Mouse (Mus musculus) embryonic stem cell, embryonic (primary cell): ENCODE data around the gene R3hcc1l.

Experiments used
- CTCF ChIA-PET, 4 experiments: fragments of 300-600 bp in 2 of 4; fragments of 350-600 bp in 2 of 4; sonication (Branson Sonifier 250); formaldehyde crosslinking; loops; one replicate each; lab custom pipeline; 2022; ENCODE audit warnings: inconsistent platforms in 2 of 4; lab: Charles Lee
- POLR2A ChIA-PET, 4 experiments: fragments of 300-600 bp in 2 of 4; fragments of 350-600 bp in 2 of 4; sonication (Branson Sonifier 250); formaldehyde crosslinking; loops; one replicate each; lab custom pipeline; 2022; ENCODE audit warnings: antibody characterized with exemption in 4 of 4, inconsistent platforms in 1 of 4; lab: Charles Lee

Gene R3hcc1l

DNA sequence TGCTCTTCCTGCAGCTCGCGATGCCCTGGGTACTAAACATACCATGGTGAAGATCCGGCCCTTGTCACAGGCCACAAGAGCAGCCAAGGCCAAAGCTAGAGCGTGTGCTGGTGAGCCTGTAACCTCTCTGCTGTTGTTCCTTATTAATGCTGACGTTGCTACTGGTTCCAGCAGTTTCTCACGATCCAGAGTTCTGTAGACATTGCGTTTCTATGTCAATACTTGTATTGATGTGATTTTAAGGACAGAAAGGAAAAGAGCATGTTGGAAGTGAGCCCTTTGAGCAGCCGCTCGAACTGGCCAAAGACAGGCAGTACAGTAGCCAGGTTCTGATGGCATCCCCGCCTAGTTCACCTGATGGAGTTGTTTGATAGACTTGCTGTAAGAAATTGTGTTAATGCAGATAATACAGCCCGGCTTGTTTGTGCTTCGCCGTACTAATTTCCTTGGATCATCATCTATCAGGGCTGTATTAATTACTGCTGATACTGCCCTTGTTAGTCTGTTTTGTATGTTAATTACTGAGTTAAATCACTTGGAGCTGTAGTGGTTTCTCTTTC is 64.3 kb downstream of the R3hcc1l start:
- CTCF ChIA-PET: interaction anchor here in 1 of 4 experiments (0.7 kb wide), 1 partner anchor 141 kb away, joined by 3 read pairs; no protein-coding TSS in a partner anchor
- POLR2A ChIA-PET: interaction anchor here in 1 of 4 experiments (1.0 kb wide), 1 partner anchor 14 kb away, joined by 3 read pairs; no protein-coding TSS in a partner anchor

DNA sequence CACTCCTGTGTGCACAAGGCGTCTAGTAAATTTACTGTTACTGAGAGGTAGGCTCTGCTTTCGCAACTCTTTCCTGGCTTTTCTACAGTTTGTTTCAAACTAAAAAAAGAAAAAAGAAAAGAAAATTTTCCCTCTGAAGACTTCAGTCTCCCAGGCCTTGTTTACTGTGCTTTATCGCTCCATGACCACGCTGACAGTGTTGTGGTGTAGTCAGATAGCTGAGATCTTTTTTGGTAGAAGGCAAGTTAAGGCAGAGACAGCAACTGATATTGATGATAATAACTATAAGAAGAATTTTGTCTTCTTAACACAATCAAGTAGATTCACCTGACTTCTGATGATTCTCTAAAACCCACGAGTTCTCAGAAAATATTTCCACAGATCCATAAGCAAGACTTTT is 65.1 kb downstream of the R3hcc1l start:
- CTCF ChIA-PET: interaction anchor here in 1 of 4 experiments (1.2 kb wide), 1 partner anchor 71 kb away, joined by 6 read pairs; no protein-coding TSS in a partner anchor
- POLR2A ChIA-PET: interaction anchor here in 1 of 4 experiments (1.2 kb wide), 1 partner anchor 206 kb away, joined by 3 read pairs; no protein-coding TSS in a partner anchor

DNA sequence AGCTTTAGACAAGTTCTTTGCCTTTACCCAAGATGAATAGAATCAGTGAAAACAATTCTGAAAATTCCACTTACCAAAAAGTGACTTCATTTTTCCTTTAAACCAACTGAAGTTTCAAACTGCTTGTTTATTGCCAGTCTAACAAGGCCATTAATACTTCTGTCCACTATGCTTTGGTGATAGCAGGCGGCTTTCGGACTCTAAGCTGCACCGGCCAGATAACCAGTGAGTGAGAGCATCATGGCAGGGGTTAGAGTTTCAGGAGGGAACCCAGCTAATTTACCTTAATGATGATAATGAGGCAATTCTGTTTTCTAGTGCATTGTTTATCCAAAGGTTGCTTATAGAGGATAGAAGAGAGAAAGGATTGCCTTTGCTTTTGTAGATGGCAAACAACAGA is 65.6 kb downstream of the R3hcc1l start:
- ChIA-PET POLR2A (interaction anchor here in 1 of 4 experiments (0.6 to 1.2 kb wide), 2 partner anchors 206 to 493 kb away, joined by 3 to 6 read pairs; no protein-coding TSS in a partner anchor), CTCF (interaction anchor here in 2 of 4 experiments (0.6 to 1.2 kb wide), 3 partner anchors 71 to 796 kb away, joined by 3 to 6 read pairs (median 3); no protein-coding TSS in a partner anchor)

DNA sequence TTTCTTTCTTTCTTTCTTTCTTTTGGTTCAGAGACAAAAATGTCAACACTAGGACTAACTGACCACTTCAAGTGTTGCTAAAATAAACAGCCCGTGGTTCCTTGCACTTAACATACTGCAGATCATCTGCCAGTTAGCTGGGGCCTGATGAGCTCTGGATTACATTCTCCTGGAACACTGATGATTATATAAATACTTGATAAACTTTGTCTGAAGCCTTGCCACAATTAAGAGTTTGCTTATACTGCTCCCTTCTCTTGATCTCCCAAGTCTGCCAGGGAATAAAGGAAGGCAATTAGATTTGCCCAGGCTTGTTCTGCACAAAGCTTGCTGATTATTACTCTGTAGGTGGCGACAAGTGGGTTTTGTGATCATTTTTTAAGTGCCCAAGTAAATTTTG is 69.1 kb downstream of the R3hcc1l start:
- CTCF ChIA-PET: no interaction called here
- POLR2A ChIA-PET: no interaction called here

DNA sequence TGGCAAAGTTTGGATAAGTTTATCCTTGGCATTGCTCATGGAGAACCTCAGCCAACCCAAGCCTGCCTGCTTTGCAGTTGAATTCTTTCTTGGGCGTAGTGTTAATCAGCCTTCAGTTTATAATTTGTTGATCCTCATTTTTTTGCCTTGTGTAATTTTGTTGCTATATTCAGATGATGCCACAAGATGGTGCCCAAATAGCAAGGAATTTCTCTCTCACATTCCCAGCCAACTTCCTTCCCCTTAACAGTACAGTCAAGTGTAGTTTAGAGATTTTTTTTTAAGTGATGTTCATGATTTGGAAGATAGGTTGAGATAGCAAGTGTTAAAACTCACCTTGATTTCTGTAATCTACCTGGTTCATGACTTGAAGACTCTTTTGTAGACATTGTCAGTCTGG is 70.7 kb downstream of the R3hcc1l start:
- POLR2A ChIA-PET: interaction anchor here in 1 of 4 experiments (0.6 kb wide), 1 partner anchor 86 kb away, joined by 3 read pairs; no protein-coding TSS in a partner anchor
- CTCF ChIA-PET: no interaction called here

DNA sequence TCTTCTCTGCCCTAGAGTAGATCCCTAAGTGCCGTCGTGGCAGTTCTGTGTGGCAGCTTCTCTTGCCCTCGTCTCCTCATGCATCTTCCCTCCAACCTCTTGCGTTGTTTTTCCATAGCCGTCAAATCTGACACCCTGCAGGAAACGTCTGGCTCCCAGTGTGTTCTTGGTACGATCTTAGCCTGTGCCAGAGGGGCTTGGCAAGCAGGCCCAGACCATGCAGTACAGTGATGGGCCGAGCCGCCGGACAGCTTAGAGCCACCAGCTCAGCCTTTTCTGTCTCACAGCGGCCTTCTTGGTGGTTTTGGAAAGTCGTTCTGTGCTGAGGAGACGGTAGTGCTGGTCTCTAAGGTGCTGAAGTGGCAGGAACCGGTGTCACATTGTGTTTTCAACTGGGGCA is 73.0 kb downstream of the R3hcc1l start:
- POLR2A ChIA-PET: interaction anchor here in 1 of 4 experiments (1.0 to 1.5 kb wide), 2 partner anchors 13 to 21 kb away, joined by 3 read pairs; partner anchors contain the start of gene Loxl4
- CTCF ChIA-PET: no interaction called here

DNA sequence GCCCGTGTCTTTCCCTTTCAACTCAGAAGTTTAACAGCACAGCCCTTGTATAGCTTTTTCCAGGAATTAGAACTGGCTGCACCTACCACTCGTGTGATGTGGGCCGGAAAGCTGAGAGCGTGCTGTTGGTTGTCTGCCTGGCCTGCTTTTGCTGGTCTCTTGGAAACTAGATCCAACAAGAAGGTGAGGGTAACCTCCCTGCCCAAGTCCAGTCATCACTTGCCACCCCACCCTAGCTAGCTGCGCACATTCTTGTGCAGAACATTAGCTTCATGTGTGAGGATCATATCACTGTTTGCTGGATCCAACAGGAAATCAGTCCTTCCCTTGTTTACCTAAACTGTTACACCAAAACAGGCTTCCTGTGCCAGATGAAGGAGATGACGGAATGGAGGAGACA is 74.9 kb downstream of the R3hcc1l start:
- ChIA-PET POLR2A (interaction anchor here in 2 of 4 experiments (0.8 to 1.6 kb wide), 2 partner anchors 11 to 20 kb away, joined by 4 read pairs; partner anchors contain the start of gene Loxl4 (in 1 of the 2)), CTCF (no interaction called here)

DNA sequence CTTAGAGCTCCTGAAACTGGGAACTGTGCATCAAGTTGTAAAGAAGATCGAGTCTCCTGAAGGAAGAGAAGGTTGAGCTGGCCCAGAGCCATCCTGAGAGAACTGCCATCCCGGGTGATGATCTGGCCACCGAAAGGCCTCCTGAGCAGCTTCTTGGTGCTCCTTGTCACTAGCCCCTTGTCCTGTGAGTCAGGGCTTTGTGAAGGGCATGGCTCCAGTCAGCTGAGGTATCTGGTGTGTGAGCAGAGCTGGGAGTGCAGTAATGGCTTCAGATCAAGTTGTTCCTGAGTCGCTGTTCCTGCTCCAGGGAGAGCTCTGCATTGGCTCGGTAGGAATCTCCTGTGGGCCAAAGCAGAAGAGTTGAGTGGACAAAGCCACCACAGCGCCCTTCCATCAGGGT is 76.5 kb downstream of the R3hcc1l start:
- POLR2A ChIA-PET: interaction anchor here in 3 of 4 experiments (0.9 to 1.6 kb wide), 4 partner anchors 9 to 19 kb away, joined by 3 to 4 read pairs (median 4); no protein-coding TSS in a partner anchor
- CTCF ChIA-PET: interaction anchor here in 3 of 4 experiments (0.7 to 1.3 kb wide), 3 partner anchors 10 to 299 kb away, joined by 3 to 12 read pairs (median 4); no protein-coding TSS in a partner anchor

DNA sequence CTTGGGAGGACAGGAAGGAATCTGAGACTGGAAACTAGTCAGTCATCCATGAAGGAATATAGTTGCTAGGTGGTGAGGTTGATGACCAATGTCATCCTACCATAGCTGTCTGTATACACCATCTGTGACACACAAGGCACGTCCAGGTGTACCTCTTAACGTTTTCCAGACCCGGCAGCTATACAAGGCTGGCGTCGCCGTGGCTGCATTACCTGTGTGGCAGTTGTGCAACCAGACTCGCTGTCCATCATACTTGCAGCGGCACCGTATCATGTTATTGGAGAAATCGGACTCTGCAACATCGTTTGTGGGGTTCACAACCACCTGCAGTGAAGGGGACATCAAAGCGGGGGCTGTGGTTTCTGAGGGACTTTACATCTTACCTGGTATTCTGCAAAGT is 78.7 kb downstream of the R3hcc1l start:
- CTCF ChIA-PET: no interaction called here
- POLR2A ChIA-PET: interaction anchor here in 2 of 4 experiments (0.6 to 1.1 kb wide), 3 partner anchors 15 to 1765 kb away, joined by 3 read pairs; no protein-coding TSS in a partner anchor

DNA sequence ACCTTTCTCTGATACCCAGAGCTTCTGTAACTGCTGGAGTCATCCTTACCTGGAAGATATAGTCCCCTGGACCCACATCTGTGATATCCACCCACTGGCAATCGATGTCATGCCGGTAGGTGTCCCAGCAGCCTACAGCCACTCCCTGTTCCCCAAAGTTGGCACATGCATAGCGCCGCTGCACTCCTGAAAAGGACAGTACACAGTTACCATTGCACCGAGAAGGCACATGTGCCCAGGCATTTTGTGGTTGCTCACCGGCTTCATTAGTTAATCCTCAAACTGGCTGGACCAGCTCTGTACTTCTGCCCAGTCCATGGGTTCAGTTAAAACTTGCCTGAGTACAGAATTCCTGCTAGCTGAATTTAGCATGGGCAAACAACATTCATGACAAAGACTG is 79.3 kb downstream of the R3hcc1l start:
- ChIA-PET POLR2A (interaction anchor here in 1 of 4 experiments (1.1 kb wide), 1 partner anchor 16 kb away, joined by 3 read pairs; no protein-coding TSS in a partner anchor), CTCF (no interaction called here)

DNA sequence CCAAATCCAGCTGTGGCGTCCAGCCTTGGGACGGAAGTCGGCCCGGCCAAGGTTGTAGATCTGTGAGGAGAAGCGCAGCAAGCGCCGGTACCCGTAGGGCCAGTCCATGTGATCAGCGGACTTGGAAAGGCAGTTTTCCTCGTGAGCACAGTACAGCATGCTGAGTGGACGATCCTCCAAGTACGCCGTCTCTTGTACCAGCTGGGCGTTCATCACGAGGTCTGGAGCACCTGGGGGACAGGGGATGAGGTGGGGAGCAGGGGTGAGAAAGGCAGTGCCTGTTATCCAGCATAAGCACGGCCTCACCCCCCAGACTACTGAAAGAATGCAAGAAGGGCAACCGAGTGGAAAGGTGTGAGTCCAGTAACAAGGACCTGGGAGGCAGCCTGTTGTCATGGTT is 81.3 kb downstream of the R3hcc1l start:
- CTCF ChIA-PET: no interaction called here
- POLR2A ChIA-PET: interaction anchor here in 1 of 4 experiments (0.8 kb wide), 1 partner anchor 13 kb away, joined by 3 read pairs; the partner anchor contains the start of gene Loxl4

DNA sequence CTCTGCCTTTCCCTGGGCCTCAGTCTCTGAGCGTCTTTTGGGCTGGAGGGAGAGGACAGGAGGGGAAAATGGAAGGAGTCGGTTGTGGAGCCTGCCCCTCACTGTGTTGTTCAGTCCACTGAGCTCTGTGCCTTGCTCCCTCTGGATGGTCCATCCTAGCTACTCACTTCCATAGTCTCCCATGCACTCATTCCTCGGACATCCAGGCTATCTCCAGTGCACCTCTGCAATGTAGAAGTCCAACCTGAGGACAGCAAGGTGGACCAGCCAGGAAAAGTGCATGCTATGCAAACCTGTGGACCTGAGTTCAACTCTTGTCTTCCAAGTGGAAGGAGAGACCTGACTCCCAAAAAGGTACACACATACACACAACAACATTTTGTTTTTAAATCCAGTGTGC is 82.0 kb downstream of the R3hcc1l start:
- ChIA-PET POLR2A (interaction anchor here in 2 of 4 experiments (0.8 kb wide), 2 partner anchors 12 to 618 kb away, joined by 3 read pairs; partner anchors contain the start of gene Loxl4 (in 1 of the 2)), CTCF (no interaction called here)

DNA sequence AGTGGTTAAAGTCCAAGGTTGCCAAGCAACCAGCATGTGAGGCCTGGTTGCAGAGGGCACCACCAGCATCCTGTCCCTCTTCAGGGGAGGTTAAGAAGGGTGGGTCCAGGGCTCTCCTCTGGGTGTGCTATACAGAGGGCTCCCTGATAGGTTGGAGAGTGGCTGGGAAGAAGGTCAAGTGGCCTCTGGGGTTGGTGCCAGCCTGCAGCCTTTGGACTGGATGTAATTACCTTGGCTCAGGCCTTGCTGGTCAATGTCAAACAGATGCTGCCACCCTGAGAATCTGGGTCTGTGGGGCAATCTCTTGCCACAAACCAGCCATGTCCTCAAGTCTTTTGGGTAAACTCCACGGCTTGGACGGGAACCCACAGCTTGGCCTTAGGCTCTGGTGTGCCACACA is 82.9 kb downstream of the R3hcc1l start:
- ChIA-PET CTCF (no interaction called here), POLR2A (interaction anchor here in 1 of 4 experiments (0.8 kb wide), 1 partner anchor 619 kb away, joined by 3 read pairs; no protein-coding TSS in a partner anchor)

DNA sequence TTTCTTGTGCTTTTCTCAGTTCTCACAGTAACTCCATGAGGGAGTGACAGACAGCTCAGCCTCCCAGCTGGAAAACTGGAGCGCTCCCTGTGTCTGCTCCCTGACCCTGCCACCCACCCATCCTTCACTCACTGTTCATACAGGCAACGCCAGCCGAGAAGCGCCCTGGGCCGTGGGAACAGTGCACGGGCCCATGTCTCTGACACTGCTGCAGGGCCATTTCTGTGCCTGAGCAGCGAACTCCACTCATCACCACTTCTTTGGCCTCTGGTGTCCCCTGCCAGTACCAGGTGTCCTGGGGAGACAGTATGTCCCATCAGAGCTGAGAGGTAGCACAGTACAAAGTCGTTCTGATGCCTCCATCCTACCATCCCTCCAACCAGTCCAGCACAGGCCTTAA is 83.5 kb downstream of the R3hcc1l start:
- CTCF ChIA-PET: no interaction called here
- POLR2A ChIA-PET: no interaction called here

DNA sequence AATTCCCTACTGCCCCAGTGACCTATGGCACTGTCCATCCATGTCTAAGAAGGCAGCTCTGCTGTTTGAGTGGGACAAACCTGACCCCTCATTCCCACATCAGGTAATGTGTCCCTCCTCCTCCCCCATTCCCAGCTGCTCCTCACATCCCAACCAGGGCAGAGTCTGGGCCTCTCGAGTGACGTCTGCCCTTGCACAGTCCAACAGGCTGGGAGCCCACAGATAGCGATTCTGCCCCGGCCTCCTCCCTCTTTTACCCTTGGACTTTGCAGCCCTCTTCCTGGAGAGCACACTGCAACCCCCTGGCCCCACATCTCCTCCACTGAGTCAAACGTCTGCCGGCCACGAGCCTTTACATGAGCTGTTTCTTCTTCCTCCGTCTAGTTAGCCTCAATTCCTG is 84.0 kb downstream of the R3hcc1l start:
- ChIA-PET CTCF (no interaction called here), POLR2A (interaction anchor here in 1 of 4 experiments (1.2 kb wide), 1 partner anchor 11 kb away, joined by 3 read pairs; no protein-coding TSS in a partner anchor)

DNA sequence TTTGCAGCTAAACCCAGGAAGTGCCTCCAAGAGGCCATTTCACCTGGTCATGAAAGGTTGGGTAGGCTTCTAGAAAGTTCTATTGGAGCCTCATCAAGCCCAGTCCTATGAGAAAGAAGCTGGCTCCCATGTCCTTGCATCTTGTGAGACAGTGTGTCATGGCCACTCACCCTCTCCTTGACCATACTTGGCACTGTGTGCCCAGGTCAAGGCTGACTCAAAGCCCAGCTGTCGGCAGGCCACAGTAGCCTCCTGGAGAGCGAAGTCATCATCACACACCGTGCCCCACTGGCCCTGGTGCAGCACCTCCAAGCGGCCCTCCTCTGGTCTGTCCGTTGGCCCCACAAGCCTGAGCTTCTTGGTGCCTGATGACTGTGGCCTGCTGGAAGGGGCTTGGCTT is 89.5 kb downstream of the R3hcc1l start:
- ChIA-PET POLR2A (interaction anchor here in 1 of 4 experiments (0.9 to 1.3 kb wide), 2 partner anchors 10 to 13 kb away, joined by 3 read pairs; no protein-coding TSS in a partner anchor), CTCF (interaction anchor here in 1 of 4 experiments (0.6 kb wide), 1 partner anchor 390 kb away, joined by 3 read pairs; no protein-coding TSS in a partner anchor)

DNA sequence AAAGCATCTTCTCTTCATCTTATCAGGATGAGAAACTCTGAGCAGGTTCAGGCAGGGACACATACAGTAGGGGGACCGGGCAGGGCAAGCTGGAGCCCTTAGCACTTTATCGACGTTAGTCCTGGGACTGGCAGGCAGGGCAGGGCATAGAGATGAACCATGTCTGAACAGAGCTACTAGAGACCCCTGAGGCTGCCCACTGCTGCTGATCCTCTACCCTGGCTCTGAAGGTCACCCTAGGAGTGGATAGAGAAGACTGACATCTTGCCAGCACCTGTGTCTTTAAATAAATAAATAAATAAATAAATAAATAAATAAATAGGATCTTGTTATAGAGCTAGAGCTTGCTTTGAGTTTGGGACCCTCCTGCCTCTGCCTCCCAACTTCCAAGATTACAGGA is 91.2 kb downstream of the R3hcc1l start:
- POLR2A ChIA-PET: no interaction called here
- CTCF ChIA-PET: no interaction called here

DNA sequence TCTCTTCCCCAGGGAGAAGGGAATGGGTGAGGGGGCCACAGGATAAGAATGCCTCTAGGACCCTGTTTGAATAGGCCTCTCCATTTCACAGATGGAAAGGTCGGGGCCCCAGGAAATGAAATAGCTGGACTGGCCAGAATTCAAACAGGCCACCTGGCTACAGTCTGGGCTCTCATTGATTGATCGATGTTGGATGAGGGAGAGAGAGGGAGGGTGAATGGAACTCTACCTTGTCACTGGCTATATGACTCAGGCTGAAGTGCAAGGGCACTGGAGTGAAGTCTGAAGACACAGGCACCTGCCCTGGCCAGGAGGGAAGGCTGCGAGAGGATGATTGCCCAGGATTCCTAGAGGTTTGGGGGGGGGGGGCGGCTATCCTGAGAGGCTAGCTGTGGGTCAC is 93.2 kb downstream of the R3hcc1l start:
- ChIA-PET CTCF (interaction anchor here in 2 of 4 experiments (1.1 to 1.4 kb wide), 3 partner anchors 164 to 808 kb away, joined by 3 read pairs; no protein-coding TSS in a partner anchor), POLR2A (interaction anchor here in 2 of 4 experiments (0.8 to 3.2 kb wide), 8 partner anchors 8 to 469 kb away, joined by 3 to 11 read pairs (median 4); partner anchors contain the start of gene Pyroxd2 (in 1 of the 2))

DNA sequence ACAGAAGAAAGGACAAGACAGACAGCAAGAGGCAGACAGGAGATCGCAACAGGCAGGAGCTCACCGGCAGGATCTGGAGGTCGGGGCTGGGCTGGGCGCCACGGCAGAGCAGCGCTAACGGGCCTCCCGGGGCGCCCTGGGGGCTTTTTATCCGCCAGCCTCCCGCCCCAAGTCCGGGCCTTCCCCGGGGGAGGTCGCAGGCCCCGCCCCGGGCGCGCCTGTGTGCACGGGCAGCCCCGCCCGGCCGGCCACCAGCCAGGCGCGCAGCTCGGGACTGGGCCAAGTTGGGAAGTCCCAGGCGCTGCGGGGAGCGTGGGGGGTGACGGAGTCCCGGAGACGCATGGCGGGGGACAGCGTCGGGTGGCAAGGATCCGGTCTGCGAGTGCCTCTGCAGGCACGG is 94.1 kb downstream of the R3hcc1l start, which contains the start of gene Loxl4:
TSS of gene Loxl4 (minus strand) at position 160 of the 400 bp plus-strand sequence.
- POLR2A ChIA-PET: interaction anchor here (0.6 to 3.2 kb wide), 19 partner anchors 9 to 470 kb away, joined by 3 to 11 read pairs (median 3); partner anchors contain the start of genes Pyroxd2 (in 1 of the 4) and R3hcc1l (in 1 of the 4)
- CTCF ChIA-PET: interaction anchor here (0.5 to 1.6 kb wide), 12 partner anchors 34 to 809 kb away, joined by 3 to 5 read pairs (median 3); no protein-coding TSS in a partner anchor
